Mouse (Mus musculus) embryonic facial prominence, embryonic 13.5 days (tissue): Measurements from ENCODE around the gene Maip1. TPM values are rescaled to one million over a fixed set of nuclear protein-coding genes. Genes with fewer than 3 reads are reported as not detected.
A peak's percentile ranks its signal among the peaks of the same experiment; 100 is the strongest.

Experiments
- ATAC-seq: fragments of 200-750 bp; cut with Nextera tagmentation; 2 replicates; pipeline ENCODE4 v1.8.0; 2017; ENCODE audit warnings: low read depth; ENCODE audit not compliant: insufficient number of reproducible peaks, insufficient read depth, low FRiP score, low TSS enrichment
- H3K27ac ChIP-seq: fragments of 300-500 bp; sonication (generic); 2 replicates; pipeline ENCODE4 v1.5.1; 2015; ENCODE audit warnings: moderate library complexity, mild to moderate bottlenecking, inconsistent platforms
- H3K27me3 ChIP-seq: fragments of 300-500 bp; sonication (generic); 2 replicates; pipeline ENCODE4 v1.6.1; 2015; ENCODE audit warnings: mild to moderate bottlenecking, inconsistent platforms
- H3K36me3 ChIP-seq: fragments of 300-500 bp; sonication (generic); 2 replicates; pipeline ENCODE4 v1.6.1; 2015; ENCODE audit warnings: mild to moderate bottlenecking, inconsistent platforms
- H3K4me1 ChIP-seq: fragments of 300-500 bp; sonication (generic); 2 replicates; pipeline ENCODE4 v1.6.1; 2015; ENCODE audit warnings: inconsistent platforms
- H3K4me2 ChIP-seq: fragments of 300-500 bp; sonication (generic); 2 replicates; pipeline ENCODE4 v1.6.1; 2015; ENCODE audit warnings: moderate library complexity, mild to moderate bottlenecking, inconsistent platforms
- H3K4me3 ChIP-seq: fragments of 300-500 bp; sonication (generic); 2 replicates; pipeline ENCODE4 v1.5.1; 2015; ENCODE audit warnings: mild to moderate bottlenecking, inconsistent platforms
- H3K9ac ChIP-seq: fragments of 300-500 bp; sonication (generic); 2 replicates; pipeline ENCODE4 v1.6.1; 2015; ENCODE audit warnings: mild to moderate bottlenecking, inconsistent platforms
- H3K9me3 ChIP-seq: fragments of 300-500 bp; sonication (generic); 2 replicates; pipeline ENCODE4 v1.6.1; 2016; ENCODE audit warnings: inconsistent platforms
- WGBS: fragments of 180-500 bp; shearing (Covaris S2); methylation state at CpG from one replicate; pipeline ENCODE4 v1.1.7; 2015; ENCODE audit warnings: mixed read lengths; 5-methylcytosine and 5-hydroxymethylcytosine counted together
- polyA plus RNA-seq: library from polyadenylated mRNA; unstranded; fragments of >200 nt; fragmentation: Nextera tagmentation; extraction: Ambion mirVana; gene quantifications from 2 replicates; pipeline ENCODE4 v1.2.1, GENCODE M21; 2015

Maip1 gene
- polyA plus RNA-seq, 1 experiment from 2014 or later: 18.4 TPM

DNA sequence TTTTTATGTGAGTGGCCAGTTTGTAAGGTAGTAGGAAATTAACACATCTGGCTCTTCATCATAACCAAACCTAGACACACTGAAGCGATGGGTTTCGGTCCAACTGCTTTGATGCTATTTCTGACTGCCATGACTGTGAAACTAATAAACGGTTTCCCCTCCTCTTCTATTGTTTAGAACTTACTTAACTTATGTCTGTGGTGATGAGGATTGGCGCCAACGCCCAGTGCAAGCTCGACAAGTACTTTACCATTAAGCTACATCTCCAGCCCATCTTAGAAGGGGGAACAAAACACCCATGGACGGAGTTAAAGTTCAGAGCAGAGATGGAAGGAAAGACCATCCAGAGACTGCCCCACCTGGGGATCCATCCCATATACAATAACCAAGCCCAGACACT, 27.0 kb downstream of the Maip1 start:
- H3K4me2 ChIP-seq: no peak overlapping the region
- no peaks in the 10 kb centered on the region for H3K9me3 ChIP-seq
- H3K4me3 ChIP-seq: no peak overlapping the region
- no peak overlapping the region for H3K9ac ChIP-seq
- ATAC-seq: no peak
- WGBS: 92% methylated on average over 7 of the region's 7 CpGs
- peaks cover 43% of the 10 kb centered on the region for H3K4me1 ChIP-seq
- H3K36me3 ChIP-seq: no peaks in the 10 kb centered on the region
- H3K27me3 ChIP-seq: no peaks in the 10 kb centered on the region
- H3K27ac ChIP-seq: no peak overlapping the region

DNA sequence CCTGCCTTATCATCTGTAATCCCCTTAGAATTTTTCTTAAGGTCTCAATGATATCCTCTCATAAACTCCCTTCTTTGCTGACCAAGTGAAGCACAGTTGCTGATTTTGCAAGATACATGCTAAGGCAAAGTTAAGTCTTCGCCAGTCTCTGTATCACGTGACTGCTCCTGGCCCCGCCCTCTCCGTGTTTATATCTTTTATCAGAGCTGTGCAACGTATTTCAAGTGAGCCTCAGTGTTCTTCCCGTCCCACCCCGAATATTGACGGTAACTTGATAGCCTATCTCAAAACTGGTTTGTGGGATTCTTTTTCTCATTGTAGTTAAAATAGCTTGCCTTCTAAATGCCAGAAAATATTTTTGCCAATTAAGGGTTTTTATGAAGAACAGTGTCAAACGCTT, 30.3 kb downstream of the Maip1 start:
- Histone ChIP-seq H3K27me3 (no peaks in the 10 kb centered on the region), H3K4me3 (peak overlapping the region; percentile 28), H3K9me3 (no peaks in the 10 kb centered on the region), H3K4me1 (peaks cover 39% of the 10 kb centered on the region), H3K36me3 (no peaks in the 10 kb centered on the region), H3K4me2 (peak overlapping the region; percentile 57), H3K27ac (peak overlapping the region; percentile 88), H3K9ac (peak overlapping the region; percentile 62)
- ATAC-seq: no peak
- 26% methylated on average over 9 of the region's 9 CpGs for WGBS

DNA sequence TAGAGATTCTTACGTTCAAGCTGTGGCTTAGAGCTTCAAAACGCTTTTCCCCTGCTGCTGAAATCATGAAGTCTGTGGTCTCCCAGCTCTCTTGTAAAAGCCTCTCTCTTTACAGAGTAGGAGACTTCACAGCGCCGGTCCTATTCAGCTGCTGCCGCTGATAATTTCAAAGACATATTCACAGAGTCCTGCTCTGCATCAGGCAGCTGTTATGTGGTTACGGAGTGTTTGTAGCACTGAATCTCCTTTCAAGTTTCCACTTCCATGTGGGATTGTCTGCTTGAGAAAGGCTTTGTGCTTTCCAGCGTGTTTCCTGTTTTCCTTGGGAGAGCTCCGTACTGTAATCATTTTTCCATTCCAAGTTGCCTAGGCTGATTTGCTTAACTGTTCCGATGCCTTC, 30.8 kb downstream of the Maip1 start:
- Histone ChIP-seq H3K9ac (peak overlapping the region; percentile 62), H3K36me3 (no peaks in the 10 kb centered on the region), H3K4me3 (peak overlapping the region; percentile 28), H3K9me3 (no peaks in the 10 kb centered on the region), H3K4me1 (peaks cover 39% of the 10 kb centered on the region), H3K27me3 (no peaks in the 10 kb centered on the region), H3K4me2 (peak overlapping the region; percentile 57), H3K27ac (peak overlapping the region; percentile 88)
- WGBS: 14% methylated on average over 9 of the region's 9 CpGs
- peak; percentile 81 for ATAC-seq

DNA sequence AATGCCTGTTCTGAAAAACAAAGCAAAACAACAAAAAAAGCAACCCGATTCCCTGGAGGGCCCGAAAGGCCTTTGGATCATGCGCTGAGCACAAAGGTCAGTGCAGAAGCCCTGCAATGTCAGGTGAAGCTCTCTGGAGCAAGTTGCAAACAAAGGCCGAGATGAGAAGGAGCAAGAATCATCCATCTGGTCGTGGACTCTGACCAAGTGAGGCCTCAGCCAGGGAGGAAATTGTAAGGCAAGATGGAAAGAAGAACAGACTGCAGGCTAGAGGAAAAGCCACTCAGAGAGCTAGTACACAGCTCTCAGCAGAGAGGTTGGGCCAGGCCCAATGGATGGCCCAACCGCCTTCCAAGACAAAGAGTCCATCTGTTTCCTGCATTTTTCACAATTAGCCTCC, 32.9 kb downstream of the Maip1 start:
- ATAC-seq: no peak
- H3K36me3 ChIP-seq: no peaks in the 10 kb centered on the region
- H3K27ac ChIP-seq: no peak overlapping the region
- 80% methylated on average over 6 of the region's 6 CpGs for WGBS
- H3K9me3 ChIP-seq: no peaks in the 10 kb centered on the region
- peaks cover 39% of the 10 kb centered on the region for H3K4me1 ChIP-seq
- H3K4me3 ChIP-seq: no peak overlapping the region
- H3K4me2 ChIP-seq: no peak overlapping the region
- H3K9ac ChIP-seq: no peak overlapping the region
- H3K27me3 ChIP-seq: no peaks in the 10 kb centered on the region

DNA sequence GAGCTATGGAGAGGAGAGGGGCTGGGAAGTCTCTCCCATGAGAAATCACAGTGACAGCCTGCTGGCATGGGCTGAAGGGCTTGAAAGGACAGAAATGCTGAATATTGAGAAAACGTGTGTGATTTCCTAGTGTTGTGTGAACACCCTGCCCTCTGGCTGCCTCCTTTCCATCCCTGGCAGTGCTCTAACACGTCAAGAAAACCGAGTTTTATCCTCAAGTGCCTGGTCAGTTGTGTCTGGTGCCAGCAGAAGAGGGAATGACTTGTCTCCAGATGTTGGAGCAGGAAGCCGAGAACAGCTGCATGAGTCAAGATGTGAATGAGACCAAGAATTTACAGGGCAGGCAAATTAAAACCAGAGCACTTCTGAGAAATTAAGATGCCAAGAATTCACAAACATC, 34.6 kb downstream of the Maip1 start:
- Histone ChIP-seq H3K27me3 (no peaks in the 10 kb centered on the region), H3K4me2 (no peak overlapping the region), H3K9ac (no peak overlapping the region), H3K9me3 (no peaks in the 10 kb centered on the region), H3K4me3 (no peak overlapping the region), H3K4me1 (peaks cover 37% of the 10 kb centered on the region), H3K27ac (0 out of 2 replicates have a peak overlapping the region, but pooled peaks have one; percentile 22), H3K36me3 (no peaks in the 10 kb centered on the region)
- WGBS: 22% methylated on average over 4 of the region's 4 CpGs
- no peak for ATAC-seq

DNA sequence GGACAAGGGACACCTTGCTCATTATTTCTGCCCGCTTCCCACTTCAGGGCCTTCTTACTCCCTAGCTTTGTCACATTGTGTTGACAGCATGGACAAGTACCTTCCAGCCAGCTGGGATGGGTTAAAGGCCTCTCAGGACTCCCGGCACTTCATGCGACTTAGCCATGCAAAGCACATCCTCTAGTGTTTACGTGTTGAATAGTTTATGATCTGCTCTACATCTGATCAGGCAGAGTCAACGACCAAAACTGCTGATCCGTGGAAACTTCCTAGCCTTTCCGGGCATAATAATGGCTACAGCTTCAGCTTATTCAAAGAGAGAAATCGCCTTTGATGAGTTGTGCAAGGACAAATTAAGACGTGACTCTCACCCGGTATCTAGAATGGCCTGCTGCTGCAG, 39.6 kb downstream of the Maip1 start:
- Histone ChIP-seq H3K27me3 (no peaks in the 10 kb centered on the region), H3K36me3 (no peaks in the 10 kb centered on the region), H3K4me2 (no peak overlapping the region), H3K9ac (no peak overlapping the region), H3K27ac (no peak overlapping the region), H3K4me3 (no peak overlapping the region), H3K4me1 (peaks cover 10% of the 10 kb centered on the region; the same call in 1 of the 2 replicates), H3K9me3 (no peaks in the 10 kb centered on the region)
- WGBS: 84% methylated on average over 10 of the region's 10 CpGs
- no peak for ATAC-seq

DNA sequence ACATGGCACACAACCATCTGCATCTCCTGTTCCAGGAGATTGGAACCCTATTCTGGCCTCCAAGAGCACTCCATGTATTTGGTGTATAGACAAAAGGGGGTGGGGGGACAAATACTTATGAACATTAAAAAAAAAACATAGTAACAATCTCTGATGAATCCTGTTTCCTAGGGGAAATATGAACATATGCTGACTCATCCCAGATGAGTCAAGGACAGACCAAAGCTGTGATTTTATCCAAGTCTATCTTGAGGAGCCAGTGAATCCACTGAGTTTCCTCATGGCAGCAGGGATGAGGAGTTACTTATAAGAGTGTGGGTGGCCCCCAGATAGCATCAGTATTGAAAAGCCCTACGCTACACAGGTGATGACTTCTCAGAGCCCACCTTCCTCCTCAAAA, 44.1 kb downstream of the Maip1 start:
- Histone ChIP-seq H3K36me3 (no peaks in the 10 kb centered on the region), H3K4me1 (0 out of 2 replicates have a peak, but pooled peaks cover 6% of the 10 kb centered on the region), H3K9ac (no peak overlapping the region), H3K4me2 (no peak overlapping the region), H3K27me3 (no peaks in the 10 kb centered on the region), H3K27ac (no peak overlapping the region), H3K4me3 (no peak overlapping the region), H3K9me3 (no peaks in the 10 kb centered on the region)
- no peak for ATAC-seq
- WGBS: 93% methylated on average over 1 of the region's 1 CpGs

DNA sequence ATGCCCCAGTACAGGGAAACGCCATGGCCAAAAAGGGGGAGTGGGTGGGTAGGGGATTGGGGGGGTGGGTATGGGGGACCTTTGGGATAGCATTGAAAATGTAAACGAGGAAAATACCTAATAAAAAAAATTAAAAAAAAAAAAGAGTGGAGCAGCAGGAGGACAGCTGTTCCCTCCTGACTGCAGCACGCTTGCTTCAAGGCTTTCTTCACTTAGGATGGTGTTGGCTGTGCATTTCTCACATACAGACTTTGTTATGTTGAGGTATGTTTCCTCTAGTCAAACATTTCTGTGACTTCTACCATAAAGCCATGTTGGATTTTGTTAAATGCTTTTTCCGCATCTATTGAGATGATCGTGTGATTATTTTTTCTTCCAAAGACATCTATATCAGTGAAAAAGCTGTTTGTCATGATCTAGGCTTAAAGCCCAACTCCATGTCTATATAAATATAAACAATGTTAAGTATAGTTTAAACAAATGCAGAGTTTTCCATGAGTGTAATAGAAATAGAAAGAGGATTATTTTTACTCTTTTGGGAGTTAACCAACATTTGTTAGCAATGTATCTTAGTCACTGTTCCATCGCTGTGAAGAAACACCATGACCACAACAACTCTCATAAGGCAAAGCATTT, 54.3 kb downstream of the Maip1 start:
- ATAC-seq: no peak
- Histone ChIP-seq H3K27ac (no peak overlapping the region), H3K4me2 (no peak overlapping the region), H3K9ac (no peak overlapping the region), H3K27me3 (no peaks in the 10 kb centered on the region), H3K36me3 (no peaks in the 10 kb centered on the region), H3K4me1 (no peaks in the 10 kb centered on the region), H3K9me3 (no peaks in the 10 kb centered on the region), H3K4me3 (no peak overlapping the region)
- 86% methylated on average over 6 of the region's 6 CpGs for WGBS

Other genes starting within 250 kb of the Maip1 start
- 15.0 and 16.5 TPM in 2 replicates for gene 1700066M21Rik, start 28.7 kb upstream of the Maip1 start, polyA plus RNA-seq
- 27.0 and 33.9 TPM in 2 replicates for gene Tyw5, start 773 bp downstream of the Maip1 start, polyA plus RNA-seq